Mouse (Mus musculus): ENCODE data around the gene Spsb4.

DNA sequence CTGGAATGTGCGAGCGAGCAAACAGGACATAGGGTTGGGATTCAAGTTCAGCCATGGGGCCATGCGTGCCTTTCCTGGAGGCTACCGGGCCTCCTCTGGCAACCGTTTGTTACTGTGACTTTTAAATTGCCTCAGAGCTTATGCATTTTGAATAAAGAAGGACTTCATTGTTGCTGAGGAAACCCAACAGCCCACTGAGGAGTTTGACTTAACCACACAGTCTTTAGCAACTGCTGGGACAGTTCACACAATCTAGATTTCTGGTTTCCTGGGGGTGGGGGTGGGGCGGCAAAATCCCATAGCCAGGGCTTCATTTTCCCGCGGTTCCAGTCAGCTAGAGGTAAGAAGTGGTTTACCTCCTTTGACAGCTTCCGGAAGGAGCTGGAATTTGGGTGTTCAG is 23.9 kb downstream of the Spsb4 start:
- TF ChIP-seq CTCF (IDR thresholded peaks at IDR 0.05 in 2 of 3, conservative IDR thresholded peaks at IDR 0.05 in 1 of 3; ENCODE audit: control insufficient read depth in 1 of 3, insufficient read depth in 1 of 3, low read depth in 2 of 3, low read length in 3 of 3, poor library complexity in 1 of 3, severe bottlenecking in 1 of 3) = no peak
- TF ChIP-seq ZNF384 (IDR thresholded peaks at IDR 0.05; ENCODE audit: low read depth, low read length) = no peak
- TF ChIP-seq JUND (IDR thresholded peaks at IDR 0.05; ENCODE audit: low read depth, low read length) = no peak
- TF ChIP-seq POLR2A (IDR thresholded peaks at IDR 0.05; ENCODE audit: control insufficient read depth in 1 of 2, insufficient read depth in 1 of 2, low read depth in 1 of 2, low read length in 2 of 2, poor library complexity in 1 of 2) = no peak
- TF ChIP-seq EP300 (IDR thresholded peaks at IDR 0.05; ENCODE audit: low read depth in 1 of 2, low read length in 2 of 2) = no peak
- TF ChIP-seq TBP (IDR thresholded peaks at IDR 0.05; ENCODE audit: low read depth, low read length) = no peak
- no peak for TF ChIP-seq CHD2 (IDR thresholded peaks at IDR 0.05; ENCODE audit: low read length)
- no peak for TF ChIP-seq NELFE (IDR thresholded peaks at IDR 0.05; ENCODE audit: low read depth, low read length)
- TF ChIP-seq ZKSCAN1 (IDR thresholded peaks at IDR 0.05; ENCODE audit: low read depth, low read length) = no peak

Measured in MEL (cell line).